Mouse (Mus musculus) kidney, adult 18-20 months (tissue): ENCODE results near the gene Nbea.
A peak's percentile ranks its signal among the peaks of the same experiment; 100 is the strongest.
"Not testable (repeated sequence)": the region's sequence is repeated elsewhere in the genome, so short reads cannot be mapped to it uniquely, and the experiment has no call there.

Experiments
- DNase-seq: peaks from one replicate; pipeline ENCODE4 v3.0.0; 2021

Nbea gene

DNA sequence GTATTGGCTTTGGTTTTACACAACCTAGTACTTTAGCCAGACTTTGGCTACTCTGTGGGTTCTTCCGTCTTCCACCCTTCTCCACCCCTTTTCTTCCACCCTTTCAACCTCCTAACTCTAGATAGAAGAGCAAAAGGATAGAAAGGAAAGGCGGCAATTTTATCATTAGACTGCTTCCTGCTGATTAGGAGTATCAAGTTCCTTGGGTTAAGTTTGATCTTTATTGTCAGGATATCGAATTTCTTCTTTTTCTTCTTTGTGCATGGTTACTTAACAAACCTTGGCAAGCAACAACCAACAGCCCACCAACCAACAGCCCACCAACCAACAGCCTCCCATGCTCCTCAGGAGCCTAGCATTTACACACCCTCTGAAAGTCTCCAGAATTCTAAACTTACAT lies 165.0 kb downstream of the Nbea start:
- no peak for DNase-seq

DNA sequence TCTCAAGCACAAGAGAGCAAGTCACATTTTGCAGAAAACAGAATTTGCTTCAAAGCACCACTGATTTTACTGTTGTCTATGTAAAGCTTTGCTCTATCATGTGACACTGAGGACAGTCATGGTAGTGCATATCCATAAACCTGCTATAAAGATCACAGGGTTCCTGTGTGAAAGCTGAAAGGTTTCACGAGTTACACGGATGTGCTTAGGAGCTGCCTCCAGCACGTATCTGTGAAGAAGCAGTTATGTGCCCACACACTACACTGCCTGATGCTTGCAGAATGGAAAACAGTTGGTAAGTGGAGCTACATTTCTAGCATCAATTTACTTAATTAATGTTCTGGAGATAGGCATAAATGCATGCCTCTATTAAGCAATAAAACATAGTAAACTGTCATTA lies 172.4 kb downstream of the Nbea start:
- DNase-seq, result no peak

DNA sequence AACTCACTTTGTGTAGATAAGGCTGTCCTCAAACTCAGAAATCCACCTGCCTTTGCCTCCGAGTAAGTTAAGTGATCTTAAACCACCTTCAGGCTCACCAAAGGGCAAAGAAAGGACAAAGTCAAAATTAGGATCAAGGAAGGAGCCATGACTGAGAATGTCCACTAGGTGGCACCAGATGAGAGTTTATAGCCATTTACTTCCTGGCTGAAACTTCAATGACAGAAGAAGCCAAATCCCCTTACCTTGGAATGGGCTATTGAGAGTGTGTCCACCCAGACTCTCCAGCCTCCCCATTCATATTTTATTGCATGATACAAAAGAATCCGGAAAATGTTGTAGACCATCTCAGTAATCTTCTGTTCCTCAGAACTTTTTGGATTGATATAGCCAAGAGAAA lies 175.5 kb downstream of the Nbea start:
- DNase-seq, result peak; percentile 24

DNA sequence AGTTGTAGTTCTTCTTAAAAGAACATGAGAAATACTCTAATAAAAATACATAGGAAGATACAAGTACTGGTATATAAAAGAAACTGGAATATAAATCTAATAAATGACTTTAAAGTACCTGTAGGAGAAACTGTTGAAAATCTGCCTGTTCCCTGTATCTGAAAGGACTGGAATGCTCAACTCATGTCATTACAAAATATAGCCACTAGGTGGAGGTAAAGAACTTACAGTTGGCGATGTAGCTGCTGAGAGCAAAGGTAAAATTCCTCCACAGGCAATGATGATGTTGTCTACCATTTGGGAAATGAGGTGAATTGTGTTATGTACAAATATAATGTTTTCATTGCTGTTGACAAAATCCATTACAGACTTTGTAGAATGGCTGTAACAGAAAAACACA lies 183.2 kb downstream of the Nbea start:
- DNase-seq, result no peak

DNA sequence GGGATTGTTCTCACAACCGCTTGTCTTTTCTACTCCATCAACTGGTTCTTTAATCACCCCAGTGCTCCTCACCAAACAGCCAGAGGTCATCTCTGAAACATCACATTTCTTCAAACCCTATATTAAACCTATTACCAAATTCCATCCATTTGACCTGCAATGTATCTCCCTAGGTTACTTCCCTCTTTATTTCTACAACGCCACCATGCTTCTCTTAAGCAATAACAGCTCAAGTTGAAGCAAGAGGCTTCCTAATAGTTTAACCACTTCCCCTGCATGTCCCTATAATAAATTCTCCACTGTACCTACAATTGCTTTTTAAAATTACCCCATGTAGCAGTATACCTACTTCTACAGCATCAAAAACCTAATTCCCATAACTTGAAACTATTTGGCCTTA lies 205.1 kb downstream of the Nbea start:
- DNase-seq, result no peak

DNA sequence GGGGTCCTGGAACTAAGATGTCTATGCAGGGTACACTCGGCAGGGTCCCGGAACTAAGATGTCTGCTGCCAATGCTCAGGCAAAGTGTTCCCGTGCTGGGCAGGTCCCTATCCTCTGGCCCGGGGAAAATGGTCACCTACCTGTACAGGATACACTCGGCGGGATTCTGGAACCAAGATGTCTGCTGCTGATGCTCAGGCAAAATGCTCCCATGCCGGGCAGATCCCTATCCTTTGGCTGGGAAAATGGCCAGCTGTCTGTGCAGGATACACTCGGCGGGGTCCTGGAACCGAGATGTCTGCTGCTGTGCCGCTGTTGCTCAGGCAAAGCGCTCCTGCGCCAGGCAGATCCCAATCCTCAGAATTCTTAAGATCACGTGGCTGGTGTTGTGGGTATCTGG lies 206.5 kb downstream of the Nbea start:
- DNase-seq, result not testable (repeated sequence)

DNA sequence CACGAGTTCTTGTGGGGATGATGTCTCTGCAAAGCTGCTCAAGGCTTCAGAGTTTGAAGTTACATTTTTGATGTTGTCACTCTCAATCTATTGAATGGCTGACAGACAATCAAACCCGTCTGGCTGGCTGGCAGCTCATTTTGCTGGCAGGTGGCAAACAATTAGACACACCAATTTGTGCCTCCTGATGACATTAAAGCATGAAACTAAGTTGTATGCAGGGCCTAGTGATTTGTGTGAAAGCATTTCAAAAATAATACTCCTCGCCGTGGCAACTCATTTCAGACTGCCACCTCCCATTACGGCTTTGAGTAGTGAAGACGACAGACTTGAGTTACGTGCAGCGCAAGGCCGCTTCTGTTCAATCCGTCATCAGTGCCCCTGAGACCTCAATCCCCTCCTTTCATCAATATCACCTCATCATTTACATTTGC lies 217.8 kb downstream of the Nbea start:
- DNase-seq, result no peak

DNA sequence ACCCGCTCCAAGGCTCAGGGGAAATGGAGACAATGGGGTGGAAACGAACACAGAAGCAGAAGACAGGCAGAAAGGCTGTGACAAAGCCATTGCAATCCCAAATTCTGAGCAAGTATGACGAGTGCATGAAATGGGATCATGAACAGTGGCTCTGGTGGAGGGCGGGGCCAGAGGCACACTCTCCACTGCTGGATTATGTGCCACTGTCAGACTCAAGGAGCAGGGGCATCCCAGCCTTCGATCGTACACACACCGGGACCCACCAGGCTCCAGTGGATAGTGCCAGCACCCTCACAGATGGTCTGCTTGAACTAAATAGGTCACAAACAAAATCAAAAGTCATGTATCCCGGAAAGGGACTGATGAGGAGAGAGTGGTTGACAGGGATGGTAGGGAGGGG lies 220.5 kb downstream of the Nbea start:
- no peak for DNase-seq

DNA sequence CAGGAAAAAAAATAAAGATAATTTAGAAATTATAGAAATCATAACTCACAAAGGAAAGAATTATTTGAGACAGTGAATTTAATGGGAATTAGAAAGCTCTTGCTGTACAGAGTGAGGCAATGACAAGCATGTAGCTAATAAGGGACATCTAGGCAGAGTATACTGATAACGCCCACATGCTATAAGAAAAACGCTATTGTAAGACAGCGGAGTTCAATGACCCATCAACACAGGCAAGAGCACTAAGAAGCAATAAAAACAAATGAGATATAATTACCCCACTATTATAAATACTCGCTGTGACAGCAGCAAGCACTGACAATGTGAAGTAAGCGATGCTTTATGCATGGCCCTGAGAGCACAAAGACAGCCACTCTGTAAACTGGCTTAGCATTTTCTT lies 233.5 kb downstream of the Nbea start:
- DNase-seq, result no peak

DNA sequence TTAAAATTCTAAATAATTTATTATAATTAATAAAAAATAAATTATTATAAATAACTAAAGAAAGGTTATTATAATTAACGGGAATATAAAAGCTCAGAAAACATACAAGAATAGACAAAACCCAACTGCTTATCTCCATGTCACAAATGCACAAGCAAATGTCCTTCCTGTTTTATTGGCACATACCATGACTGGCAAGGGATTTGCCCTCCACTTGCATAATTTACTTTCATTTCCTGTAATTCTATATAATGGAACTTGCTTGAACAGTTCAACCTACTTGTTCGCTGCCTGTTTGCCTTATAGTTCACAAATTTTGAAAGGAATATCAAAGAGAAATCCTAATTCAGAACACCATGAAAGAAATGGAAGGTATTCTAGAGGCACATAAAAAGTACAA lies 234.4 kb downstream of the Nbea start:
- no peak for DNase-seq

DNA sequence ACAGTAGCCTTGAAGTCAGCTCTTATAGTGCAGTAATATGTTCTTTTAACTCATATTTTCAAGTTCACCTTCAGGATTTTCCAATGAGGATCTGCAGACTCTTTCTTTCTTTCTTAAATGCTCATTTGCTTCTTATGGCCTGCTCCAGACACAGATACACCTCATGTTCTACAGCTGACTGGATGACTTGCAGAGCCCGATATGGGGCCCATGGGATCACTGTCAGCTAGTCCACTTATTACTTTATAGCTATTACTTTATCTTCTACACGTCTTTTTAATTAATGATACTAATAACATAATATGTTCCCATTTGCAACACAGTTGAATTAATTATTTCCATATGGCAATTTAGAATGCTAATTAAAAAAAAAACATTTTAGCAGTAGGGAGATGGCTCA lies 256.2 kb downstream of the Nbea start:
- no peak for DNase-seq

DNA sequence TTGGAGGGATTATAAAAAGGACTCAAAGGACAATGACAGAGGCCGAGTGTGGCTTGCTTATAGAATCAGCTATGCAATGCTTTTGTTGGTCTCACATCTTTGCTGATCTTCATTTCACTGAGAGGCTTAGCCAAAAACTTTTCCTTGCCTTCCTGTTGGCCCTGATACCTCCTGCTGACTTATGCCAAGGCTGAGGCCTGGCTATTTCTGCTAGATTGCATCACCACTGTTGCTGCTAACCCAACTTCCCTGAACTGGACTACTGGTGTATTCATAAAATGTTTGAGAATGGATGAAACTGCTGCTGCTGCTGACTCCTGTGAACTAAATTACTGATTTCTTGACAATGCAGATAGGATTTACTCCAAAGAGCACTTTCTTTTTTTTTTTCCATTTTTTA lies 274.2 kb downstream of the Nbea start:
- DNase-seq, result no peak

DNA sequence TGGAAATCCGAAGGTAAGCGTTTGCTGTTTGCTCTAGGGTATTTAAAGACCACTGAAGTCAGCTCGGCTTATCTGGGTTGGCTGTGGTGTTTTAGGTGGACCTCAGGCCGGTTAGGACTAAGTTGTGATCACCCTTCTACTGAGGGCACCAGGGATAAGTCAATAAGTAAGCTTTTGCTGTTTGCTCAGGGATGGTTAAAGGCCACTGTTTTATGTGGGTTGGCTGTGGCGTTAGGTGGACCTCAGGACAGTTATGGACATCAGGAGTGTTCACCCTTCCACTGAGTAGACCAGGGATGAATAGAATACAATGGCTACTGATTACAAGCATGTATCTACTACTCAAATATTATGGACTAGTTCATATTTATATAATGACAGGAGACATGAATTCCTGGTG lies 292.9 kb downstream of the Nbea start:
- no peak for DNase-seq

DNA sequence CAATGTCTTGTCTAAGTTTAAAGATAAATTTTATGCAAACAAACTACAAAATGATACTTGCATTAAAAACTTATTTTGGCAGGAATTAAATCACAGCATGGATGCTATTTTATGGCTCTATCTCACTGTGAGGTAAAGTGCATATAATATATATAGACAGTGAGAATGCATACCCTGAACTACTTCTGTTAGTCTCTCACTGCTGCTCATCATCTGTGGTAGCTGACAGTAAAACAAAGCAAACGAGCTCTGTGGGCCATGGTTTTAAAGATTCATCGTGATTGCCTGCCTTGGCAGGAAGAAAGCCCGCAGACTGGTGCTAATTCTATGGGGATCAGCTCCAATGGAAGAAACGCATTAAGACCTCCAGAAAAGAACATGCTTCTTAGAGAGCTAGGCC lies 294.3 kb downstream of the Nbea start:
- DNase-seq, result no peak

DNA sequence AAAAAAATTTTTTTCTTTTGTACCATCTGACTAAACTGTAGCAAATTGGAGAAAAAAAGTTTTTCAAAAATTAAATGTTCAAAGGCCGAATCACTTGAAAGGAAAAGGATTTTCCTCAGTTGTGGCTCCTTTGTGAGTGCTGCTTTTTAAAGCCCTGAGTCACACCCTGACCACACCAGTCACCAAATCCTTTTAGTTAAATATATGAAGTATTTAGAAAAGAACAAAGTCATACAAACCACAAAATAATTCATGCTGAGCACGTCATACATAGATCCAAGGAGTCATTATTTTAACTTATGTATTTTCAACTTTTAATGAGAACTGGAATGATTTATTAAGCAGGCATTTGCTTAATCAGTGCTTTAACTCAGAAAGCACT lies 295.7 kb downstream of the Nbea start:
- no peak for DNase-seq

DNA sequence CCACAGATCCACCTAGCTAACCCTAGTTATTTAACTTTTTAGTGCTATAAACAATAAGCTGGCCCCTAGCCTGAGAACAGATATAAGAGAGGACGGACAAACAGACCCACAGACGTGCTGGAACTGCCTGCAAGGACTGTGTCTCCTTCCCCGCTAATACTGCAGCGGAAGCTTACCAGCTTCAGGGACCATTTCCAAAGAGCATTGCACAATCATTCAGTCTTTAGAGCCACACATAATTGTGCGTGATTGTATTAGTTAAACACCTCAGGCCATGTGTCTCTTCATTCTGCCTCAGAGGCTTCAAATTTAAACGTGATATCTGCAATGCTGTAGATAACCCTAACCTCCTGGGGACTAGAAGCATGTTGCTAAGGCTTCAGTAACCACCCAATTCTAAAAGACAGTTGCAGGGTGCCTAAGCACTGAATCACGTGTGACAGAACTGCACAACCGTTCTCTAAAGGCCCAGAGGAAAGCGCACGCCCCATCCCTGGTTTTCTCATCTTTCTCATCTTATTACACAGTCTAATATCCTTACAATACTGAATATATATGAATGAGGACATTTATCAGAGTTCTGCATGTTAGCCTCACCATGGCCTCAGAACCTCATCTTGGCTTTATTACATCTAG lies 296.2 kb downstream of the Nbea start:
- no peak for DNase-seq

DNA sequence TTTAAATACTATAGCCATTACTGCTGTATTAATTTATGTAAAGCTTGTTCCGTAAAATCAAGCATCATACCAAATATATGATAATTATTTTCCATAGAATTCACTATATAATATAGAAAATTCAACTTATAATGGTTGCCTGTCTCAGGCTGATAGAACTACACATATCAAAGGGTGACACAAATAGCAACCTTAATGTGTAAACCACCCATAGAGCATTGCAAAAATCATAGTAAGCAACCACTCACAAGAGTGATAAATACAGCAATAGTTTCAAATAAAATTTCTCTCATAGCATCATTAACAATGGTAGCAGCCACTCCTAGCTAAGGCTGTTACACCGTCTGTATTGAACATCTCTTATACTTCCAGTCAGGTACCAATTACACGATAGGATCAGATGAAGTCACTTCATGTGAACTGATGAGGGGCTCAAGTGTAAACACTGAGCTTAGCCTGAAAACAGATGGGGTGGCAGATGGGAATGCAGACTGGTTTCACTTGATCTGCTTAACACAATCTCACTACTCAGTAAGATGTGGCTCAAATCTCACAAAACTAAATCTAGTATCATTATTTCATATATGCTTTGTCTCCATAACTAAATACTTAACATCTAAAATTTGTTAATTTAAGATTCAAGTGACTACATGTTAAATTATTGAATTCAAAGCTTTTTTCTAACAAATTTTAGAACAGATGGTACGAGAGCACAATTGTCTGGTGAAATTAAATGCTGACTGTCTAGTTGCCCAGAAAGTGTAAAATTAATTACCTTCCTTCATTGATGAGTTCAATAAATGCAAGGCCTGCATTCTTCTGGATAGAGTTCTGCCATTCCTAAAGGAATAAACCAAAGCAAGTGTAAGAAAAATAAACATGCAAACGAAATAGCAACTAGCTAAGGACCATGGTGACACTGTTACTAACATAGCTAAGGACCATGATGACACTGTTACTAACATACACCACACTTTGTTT lies 310.3 kb downstream of the Nbea start:
- DNase-seq, result no peak

DNA sequence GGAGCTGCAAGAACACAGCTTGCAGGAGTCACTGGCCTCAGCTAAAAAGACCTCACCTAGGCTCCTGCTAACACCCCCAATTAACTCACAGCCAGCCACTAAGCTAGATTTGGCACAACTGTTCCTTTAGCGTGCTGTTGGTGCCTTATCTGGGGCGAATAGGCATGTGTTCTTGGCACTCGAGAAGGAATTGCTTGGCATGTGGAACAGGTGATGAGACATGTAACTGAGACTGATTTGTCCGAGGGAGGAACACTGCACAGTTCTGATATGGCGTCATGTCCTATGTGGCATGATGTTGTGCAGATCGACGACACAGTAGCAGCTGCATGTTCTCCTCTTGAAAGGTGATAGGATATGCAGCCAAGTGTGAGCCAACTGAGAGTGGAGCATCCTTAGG lies 331.0 kb downstream of the Nbea start:
- no peak for DNase-seq

DNA sequence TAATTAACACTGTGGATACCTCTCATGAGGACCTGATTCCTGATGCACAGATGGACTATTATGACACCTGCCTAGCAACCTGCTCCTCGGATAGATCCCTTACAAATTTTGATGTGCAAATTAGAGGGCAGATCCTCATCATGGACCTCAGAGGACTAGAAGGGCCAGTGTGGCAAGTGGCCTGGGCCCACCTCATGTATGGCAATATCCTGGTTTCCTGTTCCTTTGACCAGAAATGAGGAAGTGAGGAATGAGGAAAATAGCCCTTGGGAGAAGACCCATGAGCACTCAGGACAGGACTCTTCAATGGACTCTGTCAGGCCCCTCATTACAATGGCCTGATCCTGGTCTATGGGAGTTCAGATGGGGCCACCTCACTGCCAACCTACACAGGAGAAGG lies 336.4 kb downstream of the Nbea start:
- no peak for DNase-seq

DNA sequence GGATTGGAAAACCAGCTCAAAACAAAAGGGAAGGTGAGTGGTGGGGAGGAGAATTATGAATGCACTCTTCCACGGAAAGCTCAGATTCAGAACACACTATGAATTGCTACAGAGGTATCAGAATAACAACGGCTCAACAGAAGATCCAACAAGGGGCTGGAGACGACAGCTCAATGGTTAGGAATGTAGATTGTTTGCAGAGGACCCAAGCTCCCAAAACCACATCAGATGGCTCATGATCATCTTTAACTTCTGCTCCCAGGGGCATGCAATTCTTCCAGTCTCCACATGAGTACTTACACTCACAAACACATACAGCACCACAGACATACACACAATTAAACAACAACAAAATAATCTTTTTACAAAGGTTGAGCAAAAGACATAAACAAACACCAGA lies 346.3 kb downstream of the Nbea start:
- DNase-seq, result no peak

DNA sequence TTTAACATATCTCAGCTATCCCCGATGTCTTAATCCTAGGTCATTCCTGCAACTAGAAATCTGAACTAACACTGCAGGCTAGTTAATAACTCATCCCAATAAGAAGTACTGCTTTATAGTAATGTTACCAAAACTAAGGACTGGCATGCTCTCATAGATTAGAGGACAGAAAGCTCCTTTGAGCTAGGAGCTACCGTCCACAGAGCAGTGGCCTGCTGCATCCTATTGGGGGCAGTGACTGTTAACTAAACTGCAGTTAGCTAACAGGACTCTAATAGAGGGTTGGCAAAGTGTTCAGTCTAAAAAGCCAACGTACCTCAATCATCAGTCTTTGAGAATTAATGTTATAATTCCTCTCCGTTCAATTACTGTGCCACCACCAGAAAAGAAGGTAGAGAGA lies 348.3 kb downstream of the Nbea start:
- DNase-seq, result no peak

DNA sequence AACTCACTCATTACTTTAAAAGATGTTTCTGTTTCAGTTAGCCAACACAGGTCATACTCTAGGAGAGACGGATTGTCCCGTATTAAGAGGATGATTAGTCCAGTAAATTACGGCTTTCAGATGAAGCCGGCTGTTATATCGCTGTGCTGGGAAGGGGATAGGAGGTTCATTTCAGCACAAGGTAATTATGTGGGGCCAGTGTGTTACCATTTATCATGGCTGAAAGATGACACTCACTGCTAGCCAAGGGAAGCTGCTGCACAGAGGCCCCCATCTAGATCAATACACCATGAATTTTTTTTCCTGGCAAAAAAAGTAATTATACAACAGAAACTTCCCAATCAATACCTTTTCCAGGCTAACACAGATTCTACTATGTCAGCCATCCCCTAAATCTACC lies 353.3 kb downstream of the Nbea start:
- no peak for DNase-seq

DNA sequence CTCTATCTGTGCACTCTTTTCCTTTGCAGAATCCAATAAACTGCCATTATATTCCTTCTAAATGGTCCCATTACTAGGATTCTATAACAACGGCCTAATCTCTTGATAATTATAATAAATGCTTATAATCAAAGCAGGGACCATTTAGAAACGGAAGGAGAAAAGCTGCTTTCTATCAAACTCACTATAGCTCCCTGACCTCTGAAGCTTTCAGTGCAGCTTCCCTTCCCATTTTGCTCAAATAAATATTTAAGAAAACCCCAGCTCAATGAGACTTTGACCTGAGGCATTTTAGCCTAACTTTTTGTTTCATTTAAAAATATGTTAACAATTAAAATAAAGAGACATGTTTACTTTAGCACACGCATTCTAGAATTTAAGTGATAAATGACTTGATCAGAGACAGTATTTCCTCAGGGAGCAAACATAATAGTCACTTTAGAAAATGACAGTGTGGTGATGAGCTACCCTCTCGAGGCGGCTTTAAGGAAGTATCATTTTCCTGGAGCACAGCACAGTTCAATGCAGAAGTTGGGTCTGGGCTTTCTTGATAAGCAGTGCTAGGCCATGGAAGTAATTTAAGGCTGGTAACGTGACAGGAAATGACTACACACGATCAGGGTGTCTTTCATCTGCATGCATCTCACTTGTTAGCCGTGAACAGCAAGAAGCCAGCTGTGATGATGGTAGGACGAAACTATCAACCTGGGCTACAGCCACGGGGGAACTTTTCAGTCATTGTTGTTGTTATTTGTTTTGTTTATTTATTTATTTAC lies 354.8 kb downstream of the Nbea start:
- DNase-seq, result no peak

DNA sequence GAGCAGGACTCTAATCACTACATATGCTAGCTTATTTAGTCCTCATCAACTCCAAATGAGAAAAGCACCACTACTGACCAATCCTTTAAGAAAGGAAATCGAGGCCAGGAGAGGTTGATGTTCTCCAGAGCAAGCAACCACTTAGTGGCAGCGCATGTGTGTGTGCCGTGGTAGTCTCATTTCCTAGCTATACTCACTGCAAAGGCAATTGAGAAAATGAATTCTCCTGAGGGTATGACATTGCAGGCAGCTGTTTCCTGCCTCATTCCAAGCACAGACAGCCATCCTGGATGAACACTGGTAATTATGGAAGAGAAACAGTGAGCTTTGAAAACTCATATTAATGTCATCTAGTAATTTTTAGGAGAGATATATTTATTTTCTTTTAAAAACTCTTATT lies 358.6 kb downstream of the Nbea start:
- no peak for DNase-seq
